Mouse (Mus musculus) spleen, postnatal 0 days (tissue): ENCODE results near the gene Cyp17a1. TPM values are rescaled to one million over a fixed set of nuclear protein-coding genes. Genes with fewer than 3 reads are reported as not detected.

ENCODE experiments used
- polyA plus RNA-seq: library from polyadenylated mRNA; unstranded; fragments of >200 nt; fragmentation: Nextera tagmentation; extraction: Ambion mirVana; gene quantifications from 2 replicates; pipeline ENCODE4 v1.2.1, GENCODE M21; 2015

The Cyp17a1 gene
- polyA plus RNA-seq = not detected in 2 replicates

GRCm38 (mm10) chr19:46672766-46673418 lies at the start of gene Cyp17a1:
Cyp17a1 (minus strand) TSS chr19:46673172.

GRCm38 (mm10) chr19:46707296-46708151 lies 34.6 kb upstream of the Cyp17a1 start, which contains the start of gene As3mt:
As3mt (plus strand) TSS chr19:46707458.

GRCm38 (mm10) chr19:46689460-46690372 lies 16.7 kb upstream of the Cyp17a1 start, which contains the start of gene Borcs7:
Borcs7 (plus strand) TSS chr19:46689906.

Other genes starting within 250 kb of the Cyp17a1 start
- gene Trim8, start 171.5 kb downstream of the Cyp17a1 start, polyA plus RNA-seq = 15.5 and 16.0 TPM in 2 replicates
- 22.2 and 24.3 TPM in 2 replicates for gene Arl3, start 100.0 kb downstream of the Cyp17a1 start, polyA plus RNA-seq
- 7.1 and 9.3 TPM in 2 replicates for gene Sfxn2, start 99.8 kb downstream of the Cyp17a1 start, polyA plus RNA-seq
- gene Wbp1l, start 74.1 kb downstream of the Cyp17a1 start, polyA plus RNA-seq = 20.5 and 23.1 TPM in 2 replicates
- 10.2 and 12.0 TPM in 2 replicates for gene Borcs7, start 16.7 kb upstream of the Cyp17a1 start, polyA plus RNA-seq
- 9.5 and 11.6 TPM in 2 replicates for gene As3mt, start 34.3 kb upstream of the Cyp17a1 start, polyA plus RNA-seq
- gene Cnnm2, start 88.4 kb upstream of the Cyp17a1 start, polyA plus RNA-seq = 3.8 and 4.3 TPM in 2 replicates